10 mouse cellular contexts compared by ENCODE assay signal in genomic region chr3:82548753-82549152, GRCm38 (mm10). TPM values are rescaled to one million over a fixed set of nuclear protein-coding genes. Genes with fewer than 3 reads are reported as not detected.
A peak's percentile ranks its signal among the peaks of the same experiment; 100 is the strongest.
DNase-seq lines count a peak whose midpoint lies in the region; ATAC-seq and TF ChIP-seq lines count a peak whose summit lies in the region.
"Had no signal": no experiment of that assay in that cellular context is flagged by ENCODE, and none has a peak within 500 bp of the region (broad histone marks: within the 10 kb centered on the region; RNA-seq: fewer than 3 reads in every experiment).

No protein-coding gene starts in this region.

- DNase-seq in kidney, postnatal 0 days (ENCODE audit: low spot score) = peak; percentile 76
- no peak for DNase-seq in kidney, postnatal 10 days
- DNase-seq in embryonic facial prominence, embryonic 11.5 days (ENCODE audit: low spot score) = peak; percentile 68
- no peak for DNase-seq in spleen, adult 18-20 months
- DNase-seq in adrenal gland, adult 18-20 months (ENCODE audit: low spot score in 2 of 2) = no peak

- H3K9me3 ChIP-seq in kidney, postnatal 0 days (replicated peaks; ENCODE audit: low read length) = no peaks in the 10 kb centered on the region
- no peaks in the 10 kb centered on the region for H3K9me3 ChIP-seq in embryonic facial prominence, embryonic 11.5 days (replicated peaks; ENCODE audit: control insufficient read depth, low read length)
- no peaks in the 10 kb centered on the region for H3K9me3 ChIP-seq in intestine, embryonic 16.5 days (ENCODE audit: control insufficient read depth, low read length)
- no peaks in the 10 kb centered on the region for H3K9me3 ChIP-seq in neural tube, embryonic 15.5 days (replicated peaks)

- TF ChIP-seq CTCF in kidney, postnatal 0 days (IDR thresholded peaks at IDR 0.05; ENCODE audit: low read depth) = peak; percentile 60

- peak; percentile 52; the same call in 1 of the 2 replicates for ATAC-seq in kidney, postnatal 0 days (replicated peaks; ENCODE audit: low FRiP score, low read depth)
- ATAC-seq in embryonic facial prominence, embryonic 11.5 days (replicated peaks; ENCODE audit: insufficient number of reproducible peaks, low FRiP score, low TSS enrichment, low read depth) = no peak
- peak; percentile 62 for ATAC-seq in intestine, embryonic 16.5 days
- peak; percentile 80; the same call in 1 of the 2 replicates for ATAC-seq in neural tube, embryonic 15.5 days (ENCODE audit: low FRiP score)
- ATAC-seq in megakaryocyte-erythroid progenitor cell, adult 5-6 weeks (replicated peaks; ENCODE audit: low FRiP score, low TSS enrichment, poor library complexity, severe bottlenecking) = no peak

- peak overlapping the region; percentile 85 for H3K4me2 ChIP-seq in kidney, postnatal 0 days (ENCODE audit: low read length)
- peak overlapping the region; percentile 88 for H3K4me2 ChIP-seq in embryonic facial prominence, embryonic 11.5 days (ENCODE audit: low read depth, low read length)
- peak overlapping the region; percentile 96 for H3K4me2 ChIP-seq in intestine, embryonic 16.5 days (ENCODE audit: low read depth, low read length)
- H3K4me2 ChIP-seq in neural tube, embryonic 15.5 days = peak overlapping the region; percentile 96

- no peaks in the 10 kb centered on the region for H3K27me3 ChIP-seq in kidney, postnatal 0 days (ENCODE audit: insufficient read depth, low read length)
- peaks cover 6% of the 10 kb centered on the region; the same call in 1 of the 2 replicates for H3K27me3 ChIP-seq in embryonic facial prominence, embryonic 11.5 days (ENCODE audit: control insufficient read depth, insufficient read depth, low read length)
- H3K27me3 ChIP-seq in intestine, embryonic 16.5 days (replicated peaks; ENCODE audit: control insufficient read depth, insufficient read depth, low read length) = no peaks in the 10 kb centered on the region; the same call in 1 of the 2 replicates
- peaks cover 22% of the 10 kb centered on the region for H3K27me3 ChIP-seq in neural tube, embryonic 15.5 days (replicated peaks)

- no peak overlapping the region; the same call in 1 of the 2 replicates for H3K9ac ChIP-seq in kidney, postnatal 0 days (ENCODE audit: low read depth, low read length)
- peak overlapping the region; percentile 46 for H3K9ac ChIP-seq in embryonic facial prominence, embryonic 11.5 days (replicated peaks; ENCODE audit: low read length)
- peak overlapping the region; percentile 60 for H3K9ac ChIP-seq in intestine, embryonic 16.5 days (ENCODE audit: low read depth, low read length)
- H3K9ac ChIP-seq in neural tube, embryonic 15.5 days (replicated peaks) = peak overlapping the region; percentile 46

- peak overlapping the region; percentile 40 for H3K4me3 ChIP-seq in kidney, postnatal 0 days (replicated peaks; ENCODE audit: low read depth, low read length)
- peak overlapping the region; percentile 41 for H3K4me3 ChIP-seq in embryonic facial prominence, embryonic 11.5 days (ENCODE audit: low read depth, low read length)
- H3K4me3 ChIP-seq in intestine, embryonic 16.5 days (ENCODE audit: low read length) = peak overlapping the region; percentile 52
- H3K4me3 ChIP-seq in neural tube, embryonic 15.5 days (replicated peaks) = peak overlapping the region; percentile 48

- H3K4me1 ChIP-seq in kidney, postnatal 0 days (replicated peaks; ENCODE audit: insufficient read depth, low read length) = peaks cover 4% of the 10 kb centered on the region; the same call in 1 of the 2 replicates
- H3K4me1 ChIP-seq in embryonic facial prominence, embryonic 11.5 days (ENCODE audit: control insufficient read depth, insufficient read depth, low read length) = no peaks in the 10 kb centered on the region
- H3K4me1 ChIP-seq in intestine, embryonic 16.5 days (ENCODE audit: control insufficient read depth, insufficient read depth, low read length) = peaks cover 6% of the 10 kb centered on the region; the same call in 1 of the 2 replicates
- H3K4me1 ChIP-seq in neural tube, embryonic 15.5 days = peaks cover 14% of the 10 kb centered on the region

- WGBS in kidney, postnatal 0 days = 3% methylated on average over 9 of the region's 9 CpGs
- WGBS in embryonic facial prominence, embryonic 11.5 days = 2% methylated on average over 9 of the region's 9 CpGs
- WGBS in intestine, embryonic 16.5 days = 6% methylated on average over 9 of the region's 9 CpGs
- WGBS in neural tube, embryonic 15.5 days = 2% methylated on average over 9 of the region's 9 CpGs

- no peak overlapping the region for H3K27ac ChIP-seq in kidney, postnatal 0 days
- no peak overlapping the region for H3K27ac ChIP-seq in embryonic facial prominence, embryonic 11.5 days (replicated peaks; ENCODE audit: low read depth, low read length)
- H3K27ac ChIP-seq in intestine, embryonic 16.5 days (ENCODE audit: low read length) = no peak overlapping the region
- H3K27ac ChIP-seq in neural tube, embryonic 15.5 days (replicated peaks) = no peak overlapping the region

- H3K36me3 ChIP-seq in kidney, postnatal 0 days (ENCODE audit: insufficient read depth, low read length) = no peaks in the 10 kb centered on the region
- H3K36me3 ChIP-seq in embryonic facial prominence, embryonic 11.5 days (replicated peaks; ENCODE audit: control insufficient read depth, insufficient read depth, low read depth, low read length) = no peaks in the 10 kb centered on the region
- no peaks in the 10 kb centered on the region for H3K36me3 ChIP-seq in intestine, embryonic 16.5 days (ENCODE audit: control insufficient read depth, insufficient read depth, low read length)
- H3K36me3 ChIP-seq in neural tube, embryonic 15.5 days = no peaks in the 10 kb centered on the region

RNA-seq across cellular contexts. Expression of gene Npy2r, which starts 0.9 kb away (rescaled TPM):
- 0.64 and 0.77 TPM in 2 replicates for polyA plus RNA-seq in kidney, postnatal 0 days (2015; fragmentation: Nextera tagmentation; extraction: Ambion mirVana)
- polyA plus RNA-seq in embryonic facial prominence, embryonic 11.5 days (2014; fragmentation: Nextera tagmentation; extraction: Ambion mirVana) = not detected in 2 replicates
- 1.2 and 1.3 TPM in 2 replicates for polyA plus RNA-seq in intestine, embryonic 16.5 days (2015; fragmentation: Nextera tagmentation; extraction: Ambion mirVana)
- polyA plus RNA-seq in neural tube, embryonic 15.5 days (2015; fragmentation: Nextera tagmentation; extraction: Ambion mirVana) = 2.4 and 2.9 TPM in 2 replicates
- not detected in 2 replicates for total RNA-seq in megakaryocyte-erythroid progenitor cell, adult 5-6 weeks (2014; fragmentation: Nextera tagmentation)
- total RNA-seq in megakaryocyte-erythroid progenitor cell, adult 5-6 weeks (2017) = not detected in 2 replicates
- total RNA-seq in adrenal gland, adult 18-20 months (2021) = 1 to 10 TPM; 8.7 to 9.8 TPM
- total RNA-seq: MEL; neutrophil, adult 5-6 weeks had no signal

Comparison
In these comparisons a context has a peak if more than half of its experiments do, and no peak if none do; other contexts are left out.
1. DNase-seq: peak in kidney, postnatal 0 days (single experiment) and embryonic facial prominence, embryonic 11.5 days (single experiment); none in kidney, postnatal 10 days (single experiment), spleen, adult 18-20 months (0 of 2) and adrenal gland, adult 18-20 months (0 of 2).
2. ATAC-seq: peak in kidney, postnatal 0 days (single experiment), intestine, embryonic 16.5 days (single experiment) and neural tube, embryonic 15.5 days (single experiment); none in embryonic facial prominence, embryonic 11.5 days (single experiment) and megakaryocyte-erythroid progenitor cell, adult 5-6 weeks (single experiment).
3. Peak in every context shown above with its lines, with median percentiles within 50 percentile points of each other: H3K4me2 ChIP-seq and H3K4me3 ChIP-seq.